Mouse (Mus musculus): ENCODE measurements around the gene Hcn1. TPM values are rescaled to one million over a fixed set of nuclear protein-coding genes. Genes with fewer than 3 reads are reported as not detected.

Gene Hcn1
- total and polyA plus RNA-seq, 3 experiments, result not detected

- no peaks in the 10 kb centered on the region for H3K27me3 ChIP-seq (ENCODE audit: control insufficient read depth in 1 of 2, insufficient read depth in 2 of 2, low read length in 2 of 2)
- H3K79me2 ChIP-seq (ENCODE audit: control insufficient read depth, insufficient read depth, low read length, poor library complexity), result no peaks in the 10 kb centered on the region
- TF ChIP-seq NRF1 (IDR thresholded peaks at IDR 0.05; ENCODE audit: insufficient read depth, low read depth, low read length, poor library complexity, severe bottlenecking) (no peak), KAT2A (conservative IDR thresholded peaks at IDR 0.05; ENCODE audit: low read depth, low read length) (no peak), GATA1 (IDR thresholded peaks at IDR 0.05; ENCODE audit: low read depth, low read length) (no peak), UBTF (IDR thresholded peaks at IDR 0.05; ENCODE audit: borderline replicate concordance, insufficient read depth, low read depth, low read length) (no peak), POLR2AphosphoS2 (IDR thresholded peaks at IDR 0.05; ENCODE audit: low read length) (no peak)
- no peak overlapping the region for H3K9ac ChIP-seq (ENCODE audit: control insufficient read depth, low read depth, low read length, poor library complexity, severe bottlenecking)
- no peaks in the 10 kb centered on the region for H3K9me3 ChIP-seq (replicated peaks; ENCODE audit: insufficient read depth, low read length)
- H3K36me3 ChIP-seq (ENCODE audit: control insufficient read depth in 1 of 2, insufficient read depth in 2 of 2, low read length in 2 of 2), result no peaks in the 10 kb centered on the region
- H3K4me1 ChIP-seq (ENCODE audit: control insufficient read depth in 1 of 2, insufficient read depth in 2 of 2, low read length in 2 of 2), result no peaks in the 10 kb centered on the region
- no peak overlapping the region for H3K4me3 ChIP-seq (ENCODE audit: control insufficient read depth in 1 of 2, insufficient read depth in 1 of 2, low read depth in 2 of 2, low read length in 2 of 2)
- no peak for DNase-seq (ENCODE audit: low read depth, low spot score)
- no peak overlapping the region for H3K27ac ChIP-seq (ENCODE audit: control insufficient read depth, low read depth, low read length)
These were observed 57.4 kb downstream of the Hcn1 start for GRCm38 (mm10) chr13:117659511-117659910.

- H3K9ac ChIP-seq (ENCODE audit: control insufficient read depth, low read depth, low read length, poor library complexity, severe bottlenecking), result no peak overlapping the region
- H3K9me3 ChIP-seq (replicated peaks; ENCODE audit: insufficient read depth, low read length), result no peaks in the 10 kb centered on the region
- no peak overlapping the region for H3K4me3 ChIP-seq (ENCODE audit: control insufficient read depth in 1 of 2, insufficient read depth in 1 of 2, low read depth in 2 of 2, low read length in 2 of 2)
- no peaks in the 10 kb centered on the region for H3K79me2 ChIP-seq (ENCODE audit: control insufficient read depth, insufficient read depth, low read length, poor library complexity)
- no peak overlapping the region for H3K27ac ChIP-seq (ENCODE audit: control insufficient read depth, low read depth, low read length)
- DNase-seq (ENCODE audit: low read depth, low spot score), result peak; percentile 4
- no peaks in the 10 kb centered on the region for H3K36me3 ChIP-seq (ENCODE audit: control insufficient read depth in 1 of 2, insufficient read depth in 2 of 2, low read length in 2 of 2)
- H3K4me1 ChIP-seq (ENCODE audit: control insufficient read depth in 1 of 2, insufficient read depth in 2 of 2, low read length in 2 of 2), result no peaks in the 10 kb centered on the region
- no peaks in the 10 kb centered on the region for H3K27me3 ChIP-seq (ENCODE audit: control insufficient read depth in 1 of 2, insufficient read depth in 2 of 2, low read length in 2 of 2)
- TF ChIP-seq CTCF (IDR thresholded peaks at IDR 0.05 in 2 of 3, conservative IDR thresholded peaks at IDR 0.05 in 1 of 3; ENCODE audit: control insufficient read depth in 1 of 3, insufficient read depth in 1 of 3, low read depth in 2 of 3, low read length in 3 of 3, poor library complexity in 1 of 3, severe bottlenecking in 1 of 3) (peak in 1 of 3 experiments; percentile 15; a peak in 1 of 6 replicates), USF1 (IDR thresholded peaks at IDR 0.05; ENCODE audit: low read depth, low read length) (no peak), MXI1 (IDR thresholded peaks at IDR 0.05; ENCODE audit: low read depth, low read length) (no peak), POLR2A (IDR thresholded peaks at IDR 0.05; ENCODE audit: control insufficient read depth in 1 of 2, insufficient read depth in 1 of 2, low read depth in 1 of 2, low read length in 2 of 2, poor library complexity in 1 of 2) (no peak), MAZ (IDR thresholded peaks at IDR 0.05; ENCODE audit: low read depth, low read length) (no peak), RAD21 (IDR thresholded peaks at IDR 0.05; ENCODE audit: low read depth, low read length) (peak; percentile 5), POLR2AphosphoS5 (IDR thresholded peaks at IDR 0.05; ENCODE audit: borderline replicate concordance, low read depth, low read length) (no peak), GATA1 (IDR thresholded peaks at IDR 0.05; ENCODE audit: low read depth, low read length) (no peak), ZC3H11A (IDR thresholded peaks at IDR 0.05; ENCODE audit: low read depth, low read length) (no peak)
These were observed 60.5 kb downstream of the Hcn1 start for GRCm38 (mm10) chr13:117662661-117663060.

- TF ChIP-seq POLR2AphosphoS2 (IDR thresholded peaks at IDR 0.05; ENCODE audit: low read length) (no peak), RAD21 (IDR thresholded peaks at IDR 0.05; ENCODE audit: low read depth, low read length) (no peak), GATA1 (IDR thresholded peaks at IDR 0.05; ENCODE audit: low read depth, low read length) (no peak), ELF1 (IDR thresholded peaks at IDR 0.05; ENCODE audit: low read depth, low read length) (no peak), HCFC1 (IDR thresholded peaks at IDR 0.05; ENCODE audit: low read depth, low read length) (no peak), BHLHE40 (IDR thresholded peaks at IDR 0.05; ENCODE audit: borderline replicate concordance, low read depth, low read length) (no peak)
- Histone ChIP-seq H3K4me3 (ENCODE audit: control insufficient read depth in 1 of 2, insufficient read depth in 1 of 2, low read depth in 2 of 2, low read length in 2 of 2) (no peak overlapping the region), H3K79me2 (ENCODE audit: control insufficient read depth, insufficient read depth, low read length, poor library complexity) (no peaks in the 10 kb centered on the region), H3K27me3 (ENCODE audit: control insufficient read depth in 1 of 2, insufficient read depth in 2 of 2, low read length in 2 of 2) (no peaks in the 10 kb centered on the region), H3K36me3 (ENCODE audit: control insufficient read depth in 1 of 2, insufficient read depth in 2 of 2, low read length in 2 of 2) (no peaks in the 10 kb centered on the region), H3K9ac (ENCODE audit: control insufficient read depth, low read depth, low read length, poor library complexity, severe bottlenecking) (no peak overlapping the region), H3K4me1 (ENCODE audit: control insufficient read depth in 1 of 2, insufficient read depth in 2 of 2, low read length in 2 of 2) (no peaks in the 10 kb centered on the region), H3K27ac (ENCODE audit: control insufficient read depth, low read depth, low read length) (no peak overlapping the region), H3K9me3 (replicated peaks; ENCODE audit: insufficient read depth, low read length) (no peaks in the 10 kb centered on the region)
- DNase-seq (ENCODE audit: low read depth, low spot score), result no peak
These were observed 67.2 kb downstream of the Hcn1 start for GRCm38 (mm10) chr13:117669303-117669702.
